Mouse (Mus musculus): ENCODE measurements at regions not wholly inside any gene's neighbourhood (a gene's known extent, or its start where the extent isn't known, plus 50 kb on each side); places are given as distances from the start of the nearest gene placed in this dataset.

DNA sequence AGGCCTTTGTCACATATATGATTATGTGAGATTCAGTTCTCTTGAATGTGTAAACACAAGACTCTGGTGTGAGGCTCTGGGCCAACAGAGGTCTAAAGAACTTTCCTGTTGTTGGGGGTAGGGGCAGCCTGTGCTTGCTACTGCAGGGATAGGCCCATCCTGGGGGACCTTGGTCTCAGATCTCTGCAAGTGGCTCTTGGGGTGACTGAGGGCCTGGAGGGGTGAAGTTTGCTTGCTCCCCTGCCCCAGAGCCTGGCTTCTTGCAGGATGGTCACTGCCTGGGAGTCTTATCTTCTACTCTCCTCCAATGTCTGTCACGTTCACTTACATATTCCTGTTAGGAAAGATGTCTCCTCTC lies 121.8 kb upstream of the Arhgap5 start:
- no peak for TF ChIP-seq CTCF (IDR thresholded peaks at IDR 0.05; ENCODE audit: borderline replicate concordance, extremely low read depth, insufficient read depth, insufficient read length)
- TF ChIP-seq POLR2A (IDR thresholded peaks at IDR 0.05; ENCODE audit: borderline replicate concordance, extremely low read depth, insufficient read depth, insufficient read length, poor library complexity, severe bottlenecking), result no peak

Measured in brain, embryonic 14.5 days (tissue).